8 mouse cellular contexts compared by ENCODE assay signal in the genomic region with DNA sequence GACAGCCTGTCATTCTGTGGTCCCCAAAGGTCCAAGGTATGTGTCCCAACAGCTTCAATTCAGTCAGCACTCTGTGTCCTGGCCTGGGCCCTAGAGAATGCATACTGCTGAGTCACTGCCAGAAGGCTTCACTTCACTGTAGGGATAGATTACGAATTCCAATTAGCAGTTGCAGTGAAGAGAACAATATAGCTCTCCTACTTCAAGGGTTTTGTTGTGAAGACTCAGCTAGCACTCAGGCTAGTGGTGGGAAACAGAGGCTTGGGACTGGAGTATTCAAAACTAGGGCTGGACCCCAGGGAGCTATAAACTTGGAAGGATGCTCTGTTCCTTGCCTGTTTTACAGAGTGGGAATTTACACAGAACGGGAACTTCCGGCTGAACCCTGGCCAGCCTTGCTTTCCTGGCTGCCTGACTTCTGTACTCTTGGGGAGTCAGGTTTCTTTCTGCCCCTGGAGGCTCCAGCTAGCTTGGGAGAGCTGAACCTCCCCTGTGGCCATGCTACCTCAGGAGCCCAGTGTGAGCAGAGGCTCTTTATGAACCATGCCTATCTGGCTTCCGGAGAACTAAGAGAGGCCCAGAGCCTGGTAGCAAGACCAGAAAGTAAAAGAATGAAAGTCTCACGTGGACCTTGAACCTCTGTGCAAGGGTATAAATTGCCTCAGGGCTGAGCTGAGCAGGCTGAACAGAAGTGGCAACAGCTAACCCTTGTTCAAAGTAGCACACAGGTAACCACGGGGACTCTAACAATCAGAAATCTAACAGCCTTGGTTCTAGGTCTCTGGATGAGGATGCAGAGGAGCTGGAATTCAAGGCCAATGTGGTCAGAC. TPM values are rescaled to one million over a fixed set of nuclear protein-coding genes. Genes with fewer than 3 reads are reported as not detected.
A peak's percentile ranks its signal among the peaks of the same experiment; 100 is the strongest.
DNase-seq lines count a peak whose midpoint lies in the region; ATAC-seq lines count a peak whose summit lies in the region.

No protein-coding gene starts in this region.

- DNase-seq in midbrain, embryonic 10.5 days (ENCODE audit: low spot score) = no peak
- no peak for DNase-seq in midbrain, embryonic 14.5 days
- DNase-seq in fibroblast of lung, adult 2 months (ENCODE audit: low read depth) = peak; percentile 51
- DNase-seq in cerebellum, adult 11-12 months = no peak
- no peak for DNase-seq in cerebellum, adult 9-11 months
- no peak for DNase-seq in spleen, postnatal 4 days (ENCODE audit: low spot score in 2 of 2)

- H3K27me3 ChIP-seq in midbrain, embryonic 10.5 days (ENCODE audit: low read depth, poor library complexity, severe bottlenecking) = no peaks in the 10 kb centered on the region
- H3K27me3 ChIP-seq in midbrain, embryonic 14.5 days (ENCODE audit: control insufficient read depth, insufficient read depth, low read length) = no peaks in the 10 kb centered on the region
- no peaks in the 10 kb centered on the region for H3K27me3 ChIP-seq in intestine, embryonic 15.5 days (replicated peaks)
- H3K27me3 ChIP-seq in liver, embryonic 15.5 days = 0 out of 2 replicates have a peak, but pooled peaks cover 4% of the 10 kb centered on the region

- 0 out of 2 replicates have a peak overlapping the region, but pooled peaks have one; percentile 1 for H3K27ac ChIP-seq in midbrain, embryonic 10.5 days (replicated peaks)
- no peak overlapping the region for H3K27ac ChIP-seq in midbrain, embryonic 14.5 days (replicated peaks; ENCODE audit: low read depth, low read length)
- peak overlapping the region; percentile 79 for H3K27ac ChIP-seq in intestine, embryonic 15.5 days
- peak overlapping the region; percentile 79 for H3K27ac ChIP-seq in liver, embryonic 15.5 days (replicated peaks)

- no peaks in the 10 kb centered on the region for H3K36me3 ChIP-seq in midbrain, embryonic 10.5 days
- H3K36me3 ChIP-seq in midbrain, embryonic 14.5 days (ENCODE audit: control insufficient read depth, insufficient read depth, low read length) = no peaks in the 10 kb centered on the region
- H3K36me3 ChIP-seq in intestine, embryonic 15.5 days = no peaks in the 10 kb centered on the region
- H3K36me3 ChIP-seq in liver, embryonic 15.5 days (replicated peaks) = no peaks in the 10 kb centered on the region

- no peak overlapping the region for H3K4me3 ChIP-seq in midbrain, embryonic 10.5 days
- no peak overlapping the region for H3K4me3 ChIP-seq in midbrain, embryonic 14.5 days (replicated peaks; ENCODE audit: low read depth, low read length)
- H3K4me3 ChIP-seq in intestine, embryonic 15.5 days (replicated peaks) = no peak overlapping the region
- no peak overlapping the region for H3K4me3 ChIP-seq in liver, embryonic 15.5 days (replicated peaks)

- no peak for ATAC-seq in midbrain, embryonic 14.5 days (ENCODE audit: low FRiP score, low TSS enrichment)
- peak; percentile 79 for ATAC-seq in intestine, embryonic 15.5 days
- ATAC-seq in liver, embryonic 15.5 days (ENCODE audit: insufficient read depth) = peak; percentile 87

- 69% methylated on average over 6 of the region's 6 CpGs for WGBS in midbrain, embryonic 10.5 days
- 73% methylated on average over 6 of the region's 6 CpGs for WGBS in midbrain, embryonic 14.5 days
- WGBS in intestine, embryonic 15.5 days = 40% methylated on average over 6 of the region's 6 CpGs
- WGBS in liver, embryonic 15.5 days (ENCODE audit: insufficient replicate concordance) = 42% methylated on average over 6 of the region's 6 CpGs

- H3K9me3 ChIP-seq in midbrain, embryonic 10.5 days (replicated peaks) = no peaks in the 10 kb centered on the region
- no peaks in the 10 kb centered on the region for H3K9me3 ChIP-seq in midbrain, embryonic 14.5 days (ENCODE audit: control insufficient read depth, low read length)
- no peaks in the 10 kb centered on the region for H3K9me3 ChIP-seq in intestine, embryonic 15.5 days
- no peaks in the 10 kb centered on the region for H3K9me3 ChIP-seq in liver, embryonic 15.5 days (replicated peaks)

- peaks cover 7% of the 10 kb centered on the region; the same call in 1 of the 2 replicates for H3K4me1 ChIP-seq in midbrain, embryonic 10.5 days
- no peaks in the 10 kb centered on the region for H3K4me1 ChIP-seq in midbrain, embryonic 14.5 days (ENCODE audit: control insufficient read depth, insufficient read depth, low read length)
- H3K4me1 ChIP-seq in intestine, embryonic 15.5 days (replicated peaks) = peaks cover 14% of the 10 kb centered on the region
- peaks cover 21% of the 10 kb centered on the region for H3K4me1 ChIP-seq in liver, embryonic 15.5 days (replicated peaks)

- no peak overlapping the region for H3K9ac ChIP-seq in midbrain, embryonic 14.5 days (replicated peaks; ENCODE audit: low read length)
- H3K9ac ChIP-seq in intestine, embryonic 15.5 days = no peak overlapping the region
- peak overlapping the region; percentile 6; the same call in 1 of the 2 replicates for H3K9ac ChIP-seq in liver, embryonic 15.5 days

- H3K4me2 ChIP-seq in midbrain, embryonic 14.5 days (ENCODE audit: low read length) = no peak overlapping the region
- H3K4me2 ChIP-seq in intestine, embryonic 15.5 days (replicated peaks) = 0 out of 2 replicates have a peak overlapping the region, but pooled peaks have one; percentile 7
- 0 out of 2 replicates have a peak overlapping the region, but pooled peaks have one; percentile 9 for H3K4me2 ChIP-seq in liver, embryonic 15.5 days

RNA-seq across cellular contexts. Expression of a gene that starts 40.3 kb away (rescaled TPM):
- polyA plus RNA-seq in midbrain, embryonic 10.5 days (2016; fragmentation: Nextera tagmentation; extraction: Ambion mirVana) = 1.0 and 1.6 TPM in 2 replicates
- polyA plus RNA-seq in midbrain, embryonic 14.5 days (2014; fragmentation: Nextera tagmentation; extraction: Ambion mirVana) = 0.73 and 0.99 TPM in 2 replicates
- 15.0 and 16.9 TPM in 2 replicates for polyA plus RNA-seq in intestine, embryonic 15.5 days (2015; fragmentation: Nextera tagmentation; extraction: Ambion mirVana)
- polyA plus RNA-seq in liver, embryonic 15.5 days (2015; fragmentation: Nextera tagmentation; extraction: Ambion mirVana) = 4.0 and 4.3 TPM in 2 replicates
